Mouse (Mus musculus) forebrain, embryonic 11.5 days (tissue): ENCODE measurements around the gene Eya3. TPM values are rescaled to one million over a fixed set of nuclear protein-coding genes. Genes with fewer than 3 reads are reported as not detected.
"Not testable (repeated sequence)": the region's sequence is repeated elsewhere in the genome, so short reads cannot be mapped to it uniquely, and the experiment has no call there.

Source experiments
- ATAC-seq: fragments of 200-750 bp; cut with Nextera tagmentation; replicated peaks from 2 replicates; pipeline ENCODE4 v1.8.0; 2017; ENCODE audit warnings: moderate TSS enrichment; ENCODE audit not compliant: low FRiP score
- DNase-seq: peaks from one replicate; pipeline ENCODE4 v3.0.0-alpha.2; 2017; ENCODE audit warnings: low spot score
- H3K27ac ChIP-seq: fragments of 300-500 bp; sonication (generic); 2 replicates; pipeline ENCODE4 v1.5.1; 2014; ENCODE audit warnings: low read depth, low read length
- H3K27me3 ChIP-seq: fragments of 300-500 bp; sonication (generic); 2 replicates; pipeline ENCODE4 v1.6.1; 2014; ENCODE audit warnings: mild to moderate bottlenecking, low read length, mixed read lengths; ENCODE audit not compliant: control insufficient read depth, insufficient read depth
- H3K36me3 ChIP-seq: fragments of 300-500 bp; sonication (generic); 2 replicates; pipeline ENCODE4 v1.6.1; 2014; ENCODE audit warnings: mild to moderate bottlenecking, low read length, moderate library complexity, mixed read lengths; ENCODE audit not compliant: control insufficient read depth, insufficient read depth
- H3K4me1 ChIP-seq: fragments of 300-500 bp; sonication (generic); replicated peaks from 2 replicates; pipeline ENCODE4 v1.6.1; 2014; ENCODE audit warnings: low read length, mixed read lengths; ENCODE audit not compliant: control insufficient read depth, insufficient read depth
- H3K4me2 ChIP-seq: fragments of 300-500 bp; sonication (generic); 2 replicates; pipeline ENCODE4 v1.6.1; 2014; ENCODE audit warnings: low read depth, mild to moderate bottlenecking, low read length, moderate library complexity, mixed read lengths; ENCODE audit not compliant: severe bottlenecking
- H3K4me3 ChIP-seq: fragments of 300-500 bp; sonication (generic); 2 replicates; pipeline ENCODE4 v1.5.1; 2014; ENCODE audit warnings: low read depth, low read length
- H3K9ac ChIP-seq: fragments of 300-500 bp; sonication (generic); 2 replicates; pipeline ENCODE4 v1.6.1; 2014; ENCODE audit warnings: low read length
- H3K9me3 ChIP-seq: fragments of 300-500 bp; sonication (generic); 2 replicates; pipeline ENCODE4 v1.6.1; 2016; ENCODE audit warnings: low read length, mixed read lengths; ENCODE audit not compliant: control insufficient read depth
- WGBS: fragments of 180-500 bp; shearing (Covaris S2); extraction: QIAGEN DNeasy Blood & Tissue Kit; methylation state at CpG from one replicate; pipeline ENCODE4 v1.1.7; 2014; 5-methylcytosine and 5-hydroxymethylcytosine counted together
- polyA plus RNA-seq: library from polyadenylated mRNA; unstranded; fragments of >200 nt; fragmentation: Nextera tagmentation; extraction: Ambion mirVana; gene quantifications from 2 replicates; pipeline ENCODE4 v1.2.1, GENCODE M21; 2014

Eya3 gene
- polyA plus RNA-seq, 1 experiment from 2014 or later, result 31.9 TPM

GRCm38 (mm10) chr4:132737154-132737553 is 98.4 kb downstream of the Eya3 start:
- not testable (repeated sequence) for DNase-seq, H3K9ac ChIP-seq, H3K27ac ChIP-seq, ATAC-seq, H3K4me3 ChIP-seq, H3K27me3 ChIP-seq, H3K36me3 ChIP-seq, H3K9me3 ChIP-seq, H3K4me2 ChIP-seq, H3K4me1 ChIP-seq
- 92% methylated on average over 9 of the region's 9 CpGs for WGBS

- H3K27ac ChIP-seq, result no peak overlapping the region
- H3K27me3 ChIP-seq, result no peaks in the 10 kb centered on the region
- no peak overlapping the region for H3K4me3 ChIP-seq
- H3K9ac ChIP-seq, result no peak overlapping the region
- H3K4me1 ChIP-seq, result no peaks in the 10 kb centered on the region
- H3K36me3 ChIP-seq, result no peaks in the 10 kb centered on the region
- DNase-seq, result no peak
- ATAC-seq, result no peak
- H3K4me2 ChIP-seq, result no peak overlapping the region
- 93% methylated on average over 7 of the region's 7 CpGs for WGBS
- no peaks in the 10 kb centered on the region for H3K9me3 ChIP-seq
These were observed 102.7 kb downstream of the Eya3 start for GRCm38 (mm10) chr4:132741491-132741890.

GRCm38 (mm10) chr4:132743992-132744911 is 105.5 kb downstream of the Eya3 start:
- no peak overlapping the region for H3K9ac ChIP-seq
- WGBS, result 89% methylated on average over 11 of the region's 11 CpGs

GRCm38 (mm10) chr4:132746911-132747517 is 108.2 kb downstream of the Eya3 start:
- Histone ChIP-seq H3K36me3 (no peaks in the 10 kb centered on the region), H3K9me3 (no peaks in the 10 kb centered on the region), H3K4me1 (no peaks in the 10 kb centered on the region), H3K4me2 (no peak overlapping the region), H3K27ac (no peak overlapping the region), H3K9ac (no peak overlapping the region), H3K27me3 (no peaks in the 10 kb centered on the region), H3K4me3 (no peak overlapping the region)
- DNase-seq (no peak), ATAC-seq (no peak)
- WGBS, result 83% methylated on average over 9 of the region's 9 CpGs

More at GRCm38 (mm10) chr4:132743992-132744911, 105.5 kb downstream of the Eya3 start:
- Histone ChIP-seq H3K27ac (no peak overlapping the region), H3K27me3 (no peaks in the 10 kb centered on the region), H3K4me3 (no peak overlapping the region), H3K4me2 (no peak overlapping the region), H3K9me3 (no peaks in the 10 kb centered on the region), H3K4me1 (no peaks in the 10 kb centered on the region), H3K36me3 (no peaks in the 10 kb centered on the region)
- no peak for ATAC-seq
- DNase-seq, result no peak

- ATAC-seq (no peak), DNase-seq (no peak)
- Histone ChIP-seq H3K9me3 (no peaks in the 10 kb centered on the region), H3K4me2 (no peak overlapping the region), H3K27me3 (no peaks in the 10 kb centered on the region), H3K27ac (no peak overlapping the region), H3K9ac (no peak overlapping the region), H3K36me3 (no peaks in the 10 kb centered on the region), H3K4me1 (no peaks in the 10 kb centered on the region), H3K4me3 (no peak overlapping the region)
- WGBS, result 78% methylated on average over 9 of the region's 9 CpGs
These were observed 109.0 kb downstream of the Eya3 start for GRCm38 (mm10) chr4:132747664-132748259.

- Histone ChIP-seq H3K36me3 (no peaks in the 10 kb centered on the region), H3K4me3 (no peak overlapping the region), H3K9ac (no peak overlapping the region), H3K4me1 (no peaks in the 10 kb centered on the region), H3K27ac (no peak overlapping the region), H3K9me3 (no peaks in the 10 kb centered on the region), H3K27me3 (no peaks in the 10 kb centered on the region), H3K4me2 (no peak overlapping the region)
- no peak for ATAC-seq
- no peak for DNase-seq
- WGBS, result 93% methylated on average over 4 of the region's 4 CpGs
These were observed 110.0 kb downstream of the Eya3 start for GRCm38 (mm10) chr4:132748778-132749177.

- Histone ChIP-seq H3K4me2 (no peak overlapping the region), H3K36me3 (no peaks in the 10 kb centered on the region)
These were observed 110.6 kb downstream of the Eya3 start for GRCm38 (mm10) chr4:132749258-132749982.

GRCm38 (mm10) chr4:132752992-132753391 is 114.2 kb downstream of the Eya3 start:
- 80% methylated on average over 6 of the region's 6 CpGs for WGBS
- Histone ChIP-seq H3K4me1 (peaks cover 5% of the 10 kb centered on the region; the same call in 1 of the 2 replicates), H3K4me2 (no peak overlapping the region), H3K36me3 (no peaks in the 10 kb centered on the region), H3K9me3 (no peaks in the 10 kb centered on the region), H3K4me3 (no peak overlapping the region), H3K27me3 (peaks cover 2% of the 10 kb centered on the region; the same call in 1 of the 2 replicates), H3K27ac (no peak overlapping the region), H3K9ac (no peak overlapping the region)
- DNase-seq, result no peak
- ATAC-seq, result no peak

More at GRCm38 (mm10) chr4:132749258-132749982, 110.6 kb downstream of the Eya3 start:
- ATAC-seq, result no peak
- H3K9me3 ChIP-seq, result no peaks in the 10 kb centered on the region
- H3K9ac ChIP-seq, result no peak overlapping the region
- no peak for DNase-seq
- WGBS, result 84% methylated on average over 6 of the region's 6 CpGs
- no peaks in the 10 kb centered on the region for H3K27me3 ChIP-seq
- H3K4me3 ChIP-seq, result no peak overlapping the region
- no peak overlapping the region for H3K27ac ChIP-seq
- no peaks in the 10 kb centered on the region for H3K4me1 ChIP-seq
